Mouse (Mus musculus): ENCODE results near the gene Trp73.
A peak's percentile ranks its signal among the peaks of the same experiment; 100 is the strongest.

The Trp73 gene

GRCm38 (mm10) chr4:154011646-154012089 lies 128.3 kb downstream of the Trp73 start, which contains the start of gene Lrrc47:
Gene Lrrc47, plus strand, starts transcription at chr4:154011731.
- peak; percentile 14; the same call in 1 of the 2 replicates for TF ChIP-seq GATA4 (IDR thresholded peaks at IDR 0.05; ENCODE audit: insufficient replicate concordance, low read length)

- no peak for TF ChIP-seq GATA4 (IDR thresholded peaks at IDR 0.05; ENCODE audit: insufficient replicate concordance, low read length)
Measured at GRCm38 (mm10) chr4:154010907-154011645, 128.9 kb downstream of the Trp73 start.

- TF ChIP-seq GATA4 (IDR thresholded peaks at IDR 0.05; ENCODE audit: insufficient replicate concordance, low read length), result no peak
Measured at GRCm38 (mm10) chr4:154007759-154008158, 132.2 kb downstream of the Trp73 start.

- TF ChIP-seq GATA4 (IDR thresholded peaks at IDR 0.05; ENCODE audit: insufficient replicate concordance, low read length), result no peak
Measured at GRCm38 (mm10) chr4:154006264-154006663, 133.7 kb downstream of the Trp73 start.

Data from liver, adult (tissue).